Mouse (Mus musculus): ENCODE results near the gene 1700067P10Rik.

DNA sequence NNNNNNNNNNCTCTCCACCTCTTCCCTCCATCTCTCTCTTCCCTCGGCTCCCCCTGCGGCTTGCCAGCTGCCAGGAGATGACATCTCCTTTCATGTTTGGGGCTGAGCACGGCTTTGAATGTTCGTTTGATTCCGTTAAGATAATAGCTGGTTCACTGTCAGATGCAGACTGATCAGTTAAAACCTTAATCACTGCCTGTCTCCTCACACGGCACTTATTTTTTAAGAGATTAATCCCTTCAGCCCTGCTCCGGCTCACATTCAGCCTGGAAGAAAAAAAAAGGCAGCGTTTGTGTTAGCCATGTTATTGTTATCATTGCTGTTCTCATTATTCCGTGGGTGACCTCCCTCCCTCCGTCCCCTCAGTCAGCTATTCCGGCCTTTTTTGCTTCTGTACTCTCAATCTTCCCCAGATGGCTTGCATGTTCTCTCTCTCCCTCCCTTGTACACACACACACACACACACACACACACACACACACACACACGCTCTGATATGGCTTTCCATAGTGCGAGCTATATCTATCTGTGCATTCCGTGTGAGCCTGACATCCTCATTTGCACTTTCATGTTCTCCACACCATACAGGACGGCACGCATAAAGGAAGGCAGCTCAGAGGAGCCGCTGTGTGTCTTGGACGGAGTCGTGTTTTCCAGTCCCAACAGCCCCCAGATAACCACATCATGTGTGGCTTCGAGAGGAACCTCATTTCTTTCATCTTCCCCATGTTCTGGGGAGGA lies 33.9 kb upstream of the 1700067P10Rik start:
- no peak for TF ChIP-seq POLR2A (IDR thresholded peaks at IDR 0.05; ENCODE audit: low read depth, low read length)
- TF ChIP-seq E2F4 (IDR thresholded peaks at IDR 0.05; ENCODE audit: insufficient replicate concordance, low read depth, low read length), result no peak
- TF ChIP-seq CTCF (conservative IDR thresholded peaks at IDR 0.05 in 1 of 2, IDR thresholded peaks at IDR 0.05 in 1 of 2; ENCODE audit: low read depth in 2 of 2, low read length in 2 of 2), result no peak
- TF ChIP-seq MAZ (IDR thresholded peaks at IDR 0.05; ENCODE audit: low read depth, low read length), result no peak
- no peak for TF ChIP-seq CHD1 (IDR thresholded peaks at IDR 0.05; ENCODE audit: low read depth, low read length)
- TF ChIP-seq MAFK (IDR thresholded peaks at IDR 0.05; ENCODE audit: insufficient replicate concordance, low read length), result no peak
- TF ChIP-seq EP300 (IDR thresholded peaks at IDR 0.05; ENCODE audit: low read length), result no peak
